Comparison of ENCODE assay signal across 10 mouse cellular contexts in genomic region chr9:83413046-83413445, GRCm38 (mm10). TPM values are rescaled to one million over a fixed set of nuclear protein-coding genes. Genes with fewer than 3 reads are reported as not detected.
DNase-seq lines count a peak whose midpoint lies in the region; ATAC-seq and TF ChIP-seq lines count a peak whose summit lies in the region.
"Had no signal": no experiment of that assay in that cellular context is flagged by ENCODE, and none has a peak within 500 bp of the region (broad histone marks: within the 10 kb centered on the region; RNA-seq: fewer than 3 reads in every experiment).

No protein-coding gene starts in this region.

- peaks cover 4% of the 10 kb centered on the region; the same call in 1 of the 2 replicates for H3K36me3 ChIP-seq in hindbrain, postnatal 0 days (ENCODE audit: insufficient read depth, low read length)
- peaks cover 5% of the 10 kb centered on the region; the same call in 1 of the 2 replicates for H3K36me3 ChIP-seq in hindbrain, embryonic 11.5 days (ENCODE audit: control insufficient read depth, insufficient read depth, low read length)
- H3K36me3 ChIP-seq in testis, adult 2 months (ENCODE audit: control insufficient read depth, insufficient read depth, low read length), result no peaks in the 10 kb centered on the region
- H3K36me3 ChIP-seq in stomach, postnatal 0 days (ENCODE audit: control insufficient read depth, insufficient read depth, low read length), result no peaks in the 10 kb centered on the region

- WGBS in hindbrain, postnatal 0 days, result 75% methylated on average over 10 of the region's 10 CpGs
- 78% methylated on average over 10 of the region's 10 CpGs for WGBS in hindbrain, embryonic 11.5 days
- 74% methylated on average over 10 of the region's 10 CpGs for WGBS in stomach, postnatal 0 days

- peak; percentile 41 for TF ChIP-seq CTCF in hindbrain, postnatal 0 days (IDR thresholded peaks at IDR 0.05; ENCODE audit: low read depth)
- 0 out of 2 replicates have a peak, but pooled peaks have one; percentile 4 for TF ChIP-seq CTCF in testis, adult 2 months (IDR thresholded peaks at IDR 0.05; ENCODE audit: control insufficient read depth, insufficient read depth, insufficient replicate concordance, low read depth, low read length)
- TF ChIP-seq CTCF in stomach, postnatal 0 days (IDR thresholded peaks at IDR 0.05; ENCODE audit: low read depth), result peak; percentile 69

- H3K4me2 ChIP-seq in hindbrain, postnatal 0 days (ENCODE audit: low read depth, low read length), result no peak overlapping the region
- no peak overlapping the region for H3K4me2 ChIP-seq in hindbrain, embryonic 11.5 days (replicated peaks; ENCODE audit: low read depth, low read length)
- no peak overlapping the region for H3K4me2 ChIP-seq in stomach, postnatal 0 days (replicated peaks; ENCODE audit: low read depth)
- H3K4me2 ChIP-seq: hindbrain, embryonic 13.5 days; stomach, embryonic 15.5 days had no signal

- H3K4me1 ChIP-seq in hindbrain, postnatal 0 days (ENCODE audit: insufficient read depth, low read length), result no peaks in the 10 kb centered on the region
- no peaks in the 10 kb centered on the region for H3K4me1 ChIP-seq in hindbrain, embryonic 11.5 days (replicated peaks; ENCODE audit: control insufficient read depth, insufficient read depth, low read length)
- H3K4me1 ChIP-seq in testis, adult 2 months (ENCODE audit: control insufficient read depth, insufficient read depth, low read length), result no peaks in the 10 kb centered on the region
- H3K4me1 ChIP-seq in stomach, postnatal 0 days (replicated peaks; ENCODE audit: control insufficient read depth, insufficient read depth), result no peaks in the 10 kb centered on the region
- H3K4me1 ChIP-seq: hindbrain, embryonic 13.5 days; stomach, embryonic 15.5 days had no signal

- H3K9me3 ChIP-seq in hindbrain, postnatal 0 days (ENCODE audit: low read length), result no peaks in the 10 kb centered on the region
- no peaks in the 10 kb centered on the region for H3K9me3 ChIP-seq in hindbrain, embryonic 11.5 days (ENCODE audit: control insufficient read depth, low read length)
- no peaks in the 10 kb centered on the region for H3K9me3 ChIP-seq in stomach, postnatal 0 days (ENCODE audit: control insufficient read depth, low read length)
- H3K9me3 ChIP-seq: stomach, embryonic 15.5 days had no signal

- no peaks in the 10 kb centered on the region for H3K27me3 ChIP-seq in hindbrain, postnatal 0 days (ENCODE audit: insufficient read depth, low read length)
- H3K27me3 ChIP-seq in hindbrain, embryonic 11.5 days (ENCODE audit: control insufficient read depth, insufficient read depth, low read length), result no peaks in the 10 kb centered on the region
- H3K27me3 ChIP-seq in testis, adult 2 months (ENCODE audit: control insufficient read depth, insufficient read depth, low read length), result no peaks in the 10 kb centered on the region
- H3K27me3 ChIP-seq in stomach, postnatal 0 days (ENCODE audit: control insufficient read depth, insufficient read depth, low read length), result no peaks in the 10 kb centered on the region
- H3K27me3 ChIP-seq: hindbrain, embryonic 13.5 days; stomach, embryonic 15.5 days had no signal

- no peak for ATAC-seq in hindbrain, postnatal 0 days
- no peak for ATAC-seq in hindbrain, embryonic 11.5 days (ENCODE audit: low FRiP score)
- ATAC-seq in stomach, postnatal 0 days (ENCODE audit: low FRiP score, low TSS enrichment), result no peak

- TF ChIP-seq POLR2A in testis, adult 2 months (IDR thresholded peaks at IDR 0.05; ENCODE audit: control insufficient read depth, low read depth, low read length), result peak; percentile 9; the same call in 1 of the 2 replicates

- no peak for TF ChIP-seq EP300 in stomach, postnatal 0 days (optimal IDR thresholded peaks at IDR 0.05)

- no peak for DNase-seq in hindbrain, postnatal 0 days (ENCODE audit: low spot score)
- DNase-seq in hindbrain, embryonic 11.5 days (ENCODE audit: low spot score), result no peak
- DNase-seq in testis, postnatal 14 days (ENCODE audit: low spot score), result no peak
- peak; percentile 49 for DNase-seq in adrenal gland, postnatal 14 days
- peak; percentile 31 for DNase-seq in stomach, postnatal 0 days (ENCODE audit: low spot score)
- DNase-seq in right cerebral cortex, adult 18-20 months, result no peak
- DNase-seq in gastrocnemius, postnatal 25 days, result no peak

- H3K4me3 ChIP-seq in hindbrain, postnatal 0 days (ENCODE audit: low read length), result no peak overlapping the region
- no peak overlapping the region for H3K4me3 ChIP-seq in hindbrain, embryonic 11.5 days (ENCODE audit: low read depth, low read length)
- peak overlapping the region; percentile 38 for H3K4me3 ChIP-seq in testis, adult 2 months (ENCODE audit: control insufficient read depth, low read depth, low read length)
- no peak overlapping the region for H3K4me3 ChIP-seq in stomach, postnatal 0 days (ENCODE audit: low read depth, low read length)
- H3K4me3 ChIP-seq: hindbrain, embryonic 13.5 days; stomach, embryonic 15.5 days had no signal

- H3K27ac ChIP-seq in hindbrain, postnatal 0 days, result no peak overlapping the region
- no peak overlapping the region for H3K27ac ChIP-seq in hindbrain, embryonic 11.5 days (ENCODE audit: low read depth, low read length)
- no peak overlapping the region for H3K27ac ChIP-seq in testis, adult 2 months (ENCODE audit: control insufficient read depth, insufficient read depth, low read depth, low read length)
- H3K27ac ChIP-seq in stomach, postnatal 0 days (replicated peaks), result no peak overlapping the region
- H3K27ac ChIP-seq: hindbrain, embryonic 13.5 days; stomach, embryonic 15.5 days had no signal

- H3K9ac ChIP-seq in hindbrain, postnatal 0 days (replicated peaks; ENCODE audit: low read length), result no peak overlapping the region
- no peak overlapping the region for H3K9ac ChIP-seq in hindbrain, embryonic 11.5 days (ENCODE audit: low read depth, low read length)
- H3K9ac ChIP-seq in stomach, postnatal 0 days (ENCODE audit: low read length), result no peak overlapping the region
- H3K9ac ChIP-seq: hindbrain, embryonic 13.5 days; stomach, embryonic 15.5 days had no signal

RNA-seq across cellular contexts. Expression of gene Lca5, which starts 27.9 kb away (rescaled TPM):
- total RNA-seq in hindbrain, postnatal 0 days (2014; rRNA removed), result 6.5 and 12.7 TPM in 2 replicates
- 12.7 and 13.5 TPM in 2 replicates for polyA plus RNA-seq in hindbrain, postnatal 0 days (2015; fragmentation: Nextera tagmentation; extraction: Ambion mirVana)
- 21.1 and 31.1 TPM in 2 replicates for polyA plus RNA-seq in hindbrain, embryonic 11.5 days (2014; fragmentation: Nextera tagmentation; extraction: Ambion mirVana)
- 5.1 and 6.0 TPM in 2 replicates for polyA plus RNA-seq in testis, adult 2 months (2012; rRNA removed)
- total RNA-seq in adrenal gland, postnatal 14 days (2021), result 6.1 and 6.5 TPM in 2 replicates
- 4.8 and 6.5 TPM in 2 replicates for polyA plus RNA-seq in stomach, postnatal 0 days (2015; fragmentation: Nextera tagmentation; extraction: Ambion mirVana)
- total RNA-seq in gastrocnemius, postnatal 25 days (2021), result 1 to 10 TPM in 1 of 2 experiments, under 1 TPM in 1; 0.99 to 2.2 TPM

Comparison
In these comparisons a context has a peak if more than half of its experiments do, and no peak if none do; other contexts are left out.
1. DNase-seq: peak in adrenal gland, postnatal 14 days (single experiment) and stomach, postnatal 0 days (single experiment); none in hindbrain, postnatal 0 days (single experiment), hindbrain, embryonic 11.5 days (single experiment), testis, postnatal 14 days (single experiment), right cerebral cortex, adult 18-20 months (single experiment) and gastrocnemius, postnatal 25 days (single experiment).
2. CTCF ChIP-seq: peak in every context shown above with its lines; median percentile 69 in stomach, postnatal 0 days; 41 in hindbrain, postnatal 0 days; 4 in testis, adult 2 months.